8 mouse cellular contexts compared by ENCODE assay signal in the genomic region with DNA sequence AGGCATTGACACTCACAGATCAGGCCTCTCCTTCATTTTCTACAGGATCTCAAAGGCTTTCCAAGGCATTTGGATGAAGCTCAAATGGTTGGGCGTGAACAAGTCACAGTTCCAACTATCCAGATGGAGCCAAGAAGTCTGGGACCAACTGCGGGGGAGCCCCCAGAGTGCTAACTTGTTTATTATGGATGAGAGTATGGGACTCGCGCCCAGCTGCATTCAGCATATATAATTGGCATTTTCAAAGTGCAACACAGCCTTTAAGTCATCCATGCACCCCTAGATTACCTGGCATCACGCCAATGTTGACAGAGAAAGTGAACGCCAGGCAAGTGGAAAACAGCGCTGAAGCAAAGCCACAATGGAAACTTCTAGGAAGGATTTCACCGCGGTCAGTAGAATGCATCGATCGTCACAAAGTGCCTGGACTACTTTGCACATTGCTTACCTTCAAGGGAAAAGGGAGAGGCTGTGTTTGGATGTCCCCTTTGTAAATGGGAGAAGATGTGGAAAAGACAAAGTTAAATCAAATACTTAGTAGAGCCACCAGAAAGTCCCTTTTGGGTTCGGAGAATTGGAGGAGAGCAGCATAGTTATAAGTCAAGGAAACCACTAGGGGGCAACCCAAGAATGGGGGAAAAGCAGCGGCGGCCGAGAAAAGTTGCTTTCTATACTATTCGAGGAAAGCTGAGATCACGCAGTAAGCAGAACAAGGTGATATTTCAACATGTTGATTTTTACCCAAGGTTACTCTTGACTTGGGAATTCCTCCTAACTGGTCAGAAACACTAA. TPM values are rescaled to one million over a fixed set of nuclear protein-coding genes. Genes with fewer than 3 reads are reported as not detected.
DNase-seq lines count a peak whose midpoint lies in the region; ATAC-seq lines count a peak whose summit lies in the region.

No protein-coding gene starts in this region.

- peak; percentile 67 for DNase-seq in A20 (ENCODE audit: low read depth, low spot score)
- peak; percentile 62 for DNase-seq in adrenal gland, postnatal 25 days
- DNase-seq in telencephalon, adult 2 months (ENCODE audit: low read depth, low spot score), result peak; percentile 86

- H3K27ac ChIP-seq in embryonic facial prominence, embryonic 13.5 days, result peak overlapping the region; percentile 8; the same call in 1 of the 2 replicates
- H3K27ac ChIP-seq in heart, embryonic 11.5 days (ENCODE audit: low read depth, low read length), result no peak overlapping the region
- H3K27ac ChIP-seq in kidney, embryonic 15.5 days, result no peak overlapping the region; the same call in 1 of the 2 replicates
- peak overlapping the region; percentile 69; the same call in 1 of the 2 replicates for H3K27ac ChIP-seq in limb, embryonic 15.5 days
- no peak overlapping the region for H3K27ac ChIP-seq in midbrain, embryonic 16.5 days (ENCODE audit: low read length)

- H3K4me3 ChIP-seq in embryonic facial prominence, embryonic 13.5 days, result peak overlapping the region; percentile 12
- no peak overlapping the region for H3K4me3 ChIP-seq in heart, embryonic 11.5 days (ENCODE audit: low read depth, low read length)
- H3K4me3 ChIP-seq in kidney, embryonic 15.5 days (replicated peaks), result peak overlapping the region; percentile 23
- H3K4me3 ChIP-seq in limb, embryonic 15.5 days, result peak overlapping the region; percentile 16
- H3K4me3 ChIP-seq in midbrain, embryonic 16.5 days (ENCODE audit: low read depth, low read length), result no peak overlapping the region

- peaks cover 16% of the 10 kb centered on the region for H3K4me1 ChIP-seq in embryonic facial prominence, embryonic 13.5 days
- no peaks in the 10 kb centered on the region for H3K4me1 ChIP-seq in heart, embryonic 11.5 days (ENCODE audit: control insufficient read depth, insufficient read depth, low read length)
- H3K4me1 ChIP-seq in kidney, embryonic 15.5 days, result peaks cover 13% of the 10 kb centered on the region
- 0 out of 2 replicates have a peak, but pooled peaks cover 5% of the 10 kb centered on the region for H3K4me1 ChIP-seq in limb, embryonic 15.5 days
- H3K4me1 ChIP-seq in midbrain, embryonic 16.5 days (ENCODE audit: control insufficient read depth, insufficient read depth, low read length), result no peaks in the 10 kb centered on the region

- H3K36me3 ChIP-seq in embryonic facial prominence, embryonic 13.5 days, result no peaks in the 10 kb centered on the region
- no peaks in the 10 kb centered on the region for H3K36me3 ChIP-seq in heart, embryonic 11.5 days (ENCODE audit: control insufficient read depth, insufficient read depth, low read length)
- H3K36me3 ChIP-seq in kidney, embryonic 15.5 days, result no peaks in the 10 kb centered on the region
- no peaks in the 10 kb centered on the region for H3K36me3 ChIP-seq in limb, embryonic 15.5 days
- no peaks in the 10 kb centered on the region for H3K36me3 ChIP-seq in midbrain, embryonic 16.5 days (ENCODE audit: control insufficient read depth, insufficient read depth, low read length)

- ATAC-seq in embryonic facial prominence, embryonic 13.5 days (ENCODE audit: insufficient number of reproducible peaks, insufficient read depth, low FRiP score, low TSS enrichment, low read depth), result 0 out of 2 replicates have a peak, but pooled peaks have one; percentile 44
- ATAC-seq in heart, embryonic 11.5 days (replicated peaks; ENCODE audit: insufficient number of reproducible peaks, low FRiP score, low TSS enrichment), result no peak
- peak; percentile 72 for ATAC-seq in kidney, embryonic 15.5 days (replicated peaks; ENCODE audit: low FRiP score)
- no peak for ATAC-seq in limb, embryonic 15.5 days (ENCODE audit: insufficient number of reproducible peaks, low FRiP score, low TSS enrichment, low read depth)
- peak; percentile 86 for ATAC-seq in midbrain, embryonic 16.5 days

- 23% methylated on average over 17 of the region's 17 CpGs for WGBS in embryonic facial prominence, embryonic 13.5 days
- WGBS in heart, embryonic 11.5 days (ENCODE audit: insufficient replicate concordance), result 32% methylated on average over 17 of the region's 17 CpGs
- WGBS in kidney, embryonic 15.5 days, result 22% methylated on average over 17 of the region's 17 CpGs
- 12% methylated on average over 17 of the region's 17 CpGs for WGBS in limb, embryonic 15.5 days
- whole genome bisulfite sequencing in midbrain, embryonic 16.5 days, result 22% methylated on average over 17 of the region's 17 CpGs

- H3K9ac ChIP-seq in embryonic facial prominence, embryonic 13.5 days, result 0 out of 2 replicates have a peak overlapping the region, but pooled peaks have one; percentile 27
- H3K9ac ChIP-seq in heart, embryonic 11.5 days (ENCODE audit: low read depth, low read length), result no peak overlapping the region
- H3K9ac ChIP-seq in kidney, embryonic 15.5 days, result no peak overlapping the region
- H3K9ac ChIP-seq in limb, embryonic 15.5 days, result no peak overlapping the region
- no peak overlapping the region for H3K9ac ChIP-seq in midbrain, embryonic 16.5 days (ENCODE audit: low read depth, low read length)

- no peaks in the 10 kb centered on the region for H3K27me3 ChIP-seq in embryonic facial prominence, embryonic 13.5 days
- no peaks in the 10 kb centered on the region for H3K27me3 ChIP-seq in heart, embryonic 11.5 days (ENCODE audit: control insufficient read depth, insufficient read depth, low read length)
- H3K27me3 ChIP-seq in kidney, embryonic 15.5 days, result peaks cover 8% of the 10 kb centered on the region
- no peaks in the 10 kb centered on the region for H3K27me3 ChIP-seq in limb, embryonic 15.5 days
- no peaks in the 10 kb centered on the region for H3K27me3 ChIP-seq in midbrain, embryonic 16.5 days (ENCODE audit: control insufficient read depth, insufficient read depth, low read depth, low read length)

- peak overlapping the region; percentile 42 for H3K4me2 ChIP-seq in embryonic facial prominence, embryonic 13.5 days
- peak overlapping the region; percentile 55 for H3K4me2 ChIP-seq in heart, embryonic 11.5 days
- H3K4me2 ChIP-seq in kidney, embryonic 15.5 days, result peak overlapping the region; percentile 49
- H3K4me2 ChIP-seq in limb, embryonic 15.5 days, result peak overlapping the region; percentile 34
- H3K4me2 ChIP-seq in midbrain, embryonic 16.5 days (ENCODE audit: low read length), result peak overlapping the region; percentile 27; the same call in 1 of the 2 replicates

- H3K9me3 ChIP-seq in embryonic facial prominence, embryonic 13.5 days, result no peaks in the 10 kb centered on the region
- H3K9me3 ChIP-seq in heart, embryonic 11.5 days (replicated peaks; ENCODE audit: control insufficient read depth, low read length), result no peaks in the 10 kb centered on the region
- no peaks in the 10 kb centered on the region for H3K9me3 ChIP-seq in kidney, embryonic 15.5 days (replicated peaks)
- H3K9me3 ChIP-seq in limb, embryonic 15.5 days, result no peaks in the 10 kb centered on the region
- H3K9me3 ChIP-seq in midbrain, embryonic 16.5 days (replicated peaks; ENCODE audit: control insufficient read depth, low read length, poor library complexity, severe bottlenecking), result no peaks in the 10 kb centered on the region

RNA-seq across cellular contexts. Expression of a gene that starts 27.3 kb away (rescaled TPM):
- total RNA-seq in adrenal gland, postnatal 25 days (2021), result 8.3 and 9.5 TPM in 2 replicates
- polyA plus RNA-seq in embryonic facial prominence, embryonic 13.5 days (2015; fragmentation: Nextera tagmentation; extraction: Ambion mirVana), result 105 and 109 TPM in 2 replicates
- 34.7 and 38.8 TPM in 2 replicates for polyA plus RNA-seq in heart, embryonic 11.5 days (2014; fragmentation: Nextera tagmentation; extraction: Ambion mirVana)
- polyA plus RNA-seq in kidney, embryonic 15.5 days (2015; fragmentation: Nextera tagmentation; extraction: Ambion mirVana), result 90.8 and 93.4 TPM in 2 replicates
- 81.4 and 85.1 TPM in 2 replicates for polyA plus RNA-seq in limb, embryonic 15.5 days (2015; fragmentation: Nextera tagmentation; extraction: Ambion mirVana)
- 9.0 and 10.2 TPM in 2 replicates for polyA plus RNA-seq in midbrain, embryonic 16.5 days (2015; fragmentation: Nextera tagmentation; extraction: Ambion mirVana)

Comparison
In these comparisons a context has a peak if more than half of its experiments do, and no peak if none do; other contexts are left out.
1. ATAC-seq: peak in embryonic facial prominence, embryonic 13.5 days (single experiment), kidney, embryonic 15.5 days (single experiment) and midbrain, embryonic 16.5 days (single experiment); none in heart, embryonic 11.5 days (single experiment) and limb, embryonic 15.5 days (single experiment).
2. H3K27ac ChIP-seq: peak in embryonic facial prominence, embryonic 13.5 days (single experiment) and limb, embryonic 15.5 days (single experiment); none in heart, embryonic 11.5 days (single experiment), kidney, embryonic 15.5 days (single experiment) and midbrain, embryonic 16.5 days (single experiment).
3. H3K4me3 ChIP-seq: peak in embryonic facial prominence, embryonic 13.5 days (single experiment), kidney, embryonic 15.5 days (single experiment) and limb, embryonic 15.5 days (single experiment); none in heart, embryonic 11.5 days (single experiment) and midbrain, embryonic 16.5 days (single experiment).
4. Peak in every context shown above with its lines, with median percentiles within 50 percentile points of each other: DNase-seq and H3K4me2 ChIP-seq.